Mouse (Mus musculus): ENCODE measurements at regions not wholly inside any gene's neighbourhood (a gene's known extent, or its start where the extent isn't known, plus 50 kb on each side); places are given as distances from the start of the nearest gene placed in this dataset.

DNA sequence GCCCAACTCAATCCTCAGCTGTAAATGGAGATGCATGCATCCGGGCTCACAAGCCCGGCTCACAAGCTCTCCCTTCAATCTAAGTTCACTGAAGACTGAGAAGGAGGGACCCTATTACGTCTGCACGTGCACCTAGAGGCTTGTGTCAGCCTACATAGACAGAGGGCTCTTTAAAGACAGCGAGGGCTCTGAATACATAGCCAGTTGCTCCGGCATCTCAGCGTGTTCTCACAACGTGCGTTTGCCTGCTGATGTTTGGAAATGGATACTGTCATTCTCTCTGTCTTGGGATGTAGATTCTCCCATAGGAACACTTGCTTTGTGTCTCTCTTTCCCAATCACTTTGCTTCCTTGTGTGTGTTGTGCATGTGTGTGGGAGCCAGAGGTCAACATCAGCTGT lies 83.8 kb downstream of the Sox9 start:
- Histone ChIP-seq H3K9me3 (no peaks in the 10 kb centered on the region), H3K4me3 (replicated peaks) (no peak overlapping the region), H3K9ac (no peak overlapping the region), H3K4me1 (peaks cover 7% of the 10 kb centered on the region; the same call in 1 of the 2 replicates), H3K27ac (no peak overlapping the region), H3K4me2 (no peak overlapping the region), H3K36me3 (no peaks in the 10 kb centered on the region), H3K27me3 (replicated peaks) (no peaks in the 10 kb centered on the region)
- no peak for ATAC-seq (ENCODE audit: insufficient read depth, low FRiP score, low read depth)
- 87% methylated on average over 9 of the region's 9 CpGs for WGBS

GRCm38 (mm10) chr11:112869571-112869970 lies 87.5 kb downstream of the Sox9 start:
- peaks cover 7% of the 10 kb centered on the region; the same call in 1 of the 2 replicates for H3K4me1 ChIP-seq
- no peak overlapping the region for H3K4me2 ChIP-seq
- no peak overlapping the region for H3K9ac ChIP-seq
- WGBS, result 50% methylated on average over 5 of the region's 5 CpGs
- H3K27ac ChIP-seq, result no peak overlapping the region
- H3K9me3 ChIP-seq, result no peaks in the 10 kb centered on the region
- H3K4me3 ChIP-seq (replicated peaks), result no peak overlapping the region
- H3K36me3 ChIP-seq, result no peaks in the 10 kb centered on the region
- H3K27me3 ChIP-seq (replicated peaks), result no peaks in the 10 kb centered on the region
- no peak for ATAC-seq (ENCODE audit: insufficient read depth, low FRiP score, low read depth)

- no peak for ATAC-seq (ENCODE audit: insufficient read depth, low FRiP score, low read depth)
Measured at GRCm38 (mm10) chr11:112870201-112871035, 88.4 kb downstream of the Sox9 start.

GRCm38 (mm10) chr11:112872677-112873367 lies 90.8 kb downstream of the Sox9 start:
- H3K9ac ChIP-seq, result no peak overlapping the region
- no peaks in the 10 kb centered on the region for H3K36me3 ChIP-seq
- H3K4me1 ChIP-seq, result peaks cover 7% of the 10 kb centered on the region; the same call in 1 of the 2 replicates
- H3K27ac ChIP-seq, result no peak overlapping the region
- no peak overlapping the region for H3K4me3 ChIP-seq (replicated peaks)
- no peak for ATAC-seq (ENCODE audit: insufficient read depth, low FRiP score, low read depth)
- no peak overlapping the region for H3K4me2 ChIP-seq
- H3K9me3 ChIP-seq, result no peaks in the 10 kb centered on the region
- H3K27me3 ChIP-seq (replicated peaks), result no peaks in the 10 kb centered on the region
- WGBS, result 59% methylated on average over 11 of the region's 11 CpGs

More at GRCm38 (mm10) chr11:112870201-112871035, 88.4 kb downstream of the Sox9 start:
- H3K9me3 ChIP-seq, result no peaks in the 10 kb centered on the region
- 7% methylated on average over 17 of the region's 17 CpGs for WGBS
- no peak overlapping the region for H3K27ac ChIP-seq
- peak overlapping the region; percentile 40 for H3K4me2 ChIP-seq
- H3K27me3 ChIP-seq (replicated peaks), result no peaks in the 10 kb centered on the region
- H3K4me1 ChIP-seq, result peaks cover 7% of the 10 kb centered on the region; the same call in 1 of the 2 replicates
- no peaks in the 10 kb centered on the region for H3K36me3 ChIP-seq
- H3K9ac ChIP-seq, result no peak overlapping the region
- H3K4me3 ChIP-seq (replicated peaks), result peak overlapping the region; percentile 11; the same call in 1 of the 2 replicates

- H3K27ac ChIP-seq, result no peak overlapping the region
- H3K4me2 ChIP-seq, result no peak overlapping the region
- H3K9ac ChIP-seq, result no peak overlapping the region
- H3K36me3 ChIP-seq, result no peaks in the 10 kb centered on the region
- WGBS, result 70% methylated on average over 11 of the region's 11 CpGs
- ATAC-seq (ENCODE audit: insufficient read depth, low FRiP score, low read depth), result no peak
- H3K4me1 ChIP-seq, result peaks cover 7% of the 10 kb centered on the region; the same call in 1 of the 2 replicates
- no peaks in the 10 kb centered on the region for H3K9me3 ChIP-seq
- no peaks in the 10 kb centered on the region for H3K27me3 ChIP-seq (replicated peaks)
- H3K4me3 ChIP-seq (replicated peaks), result no peak overlapping the region
Measured at GRCm38 (mm10) chr11:112874239-112874638, 92.2 kb downstream of the Sox9 start.

DNA sequence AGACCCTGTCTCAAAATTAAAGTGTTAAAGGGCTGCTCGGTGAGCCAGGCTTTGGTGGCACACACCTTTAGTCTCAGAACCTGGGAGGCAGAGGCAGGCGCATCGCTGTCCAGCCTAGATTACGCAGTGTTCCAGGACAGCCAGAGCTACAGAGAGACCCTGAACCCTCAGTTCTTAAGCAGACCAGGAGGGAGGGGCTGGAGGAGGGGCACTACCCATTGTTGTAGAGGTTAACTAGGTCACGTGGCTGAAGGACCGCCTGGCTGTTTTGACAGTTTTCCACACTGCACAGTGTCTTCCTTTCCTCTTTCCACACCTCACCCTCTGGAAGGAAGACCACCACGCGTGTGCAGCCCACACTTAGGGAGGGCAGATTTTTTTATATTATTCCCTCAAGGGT lies 94.2 kb downstream of the Sox9 start:
- no peaks in the 10 kb centered on the region for H3K4me1 ChIP-seq
- no peaks in the 10 kb centered on the region for H3K27me3 ChIP-seq (replicated peaks)
- WGBS, result 57% methylated on average over 8 of the region's 8 CpGs
- H3K4me3 ChIP-seq (replicated peaks), result no peak overlapping the region
- no peak overlapping the region for H3K27ac ChIP-seq
- no peak overlapping the region for H3K9ac ChIP-seq
- no peaks in the 10 kb centered on the region for H3K36me3 ChIP-seq
- no peak for ATAC-seq (ENCODE audit: insufficient read depth, low FRiP score, low read depth)
- H3K4me2 ChIP-seq, result no peak overlapping the region
- H3K9me3 ChIP-seq, result no peaks in the 10 kb centered on the region

DNA sequence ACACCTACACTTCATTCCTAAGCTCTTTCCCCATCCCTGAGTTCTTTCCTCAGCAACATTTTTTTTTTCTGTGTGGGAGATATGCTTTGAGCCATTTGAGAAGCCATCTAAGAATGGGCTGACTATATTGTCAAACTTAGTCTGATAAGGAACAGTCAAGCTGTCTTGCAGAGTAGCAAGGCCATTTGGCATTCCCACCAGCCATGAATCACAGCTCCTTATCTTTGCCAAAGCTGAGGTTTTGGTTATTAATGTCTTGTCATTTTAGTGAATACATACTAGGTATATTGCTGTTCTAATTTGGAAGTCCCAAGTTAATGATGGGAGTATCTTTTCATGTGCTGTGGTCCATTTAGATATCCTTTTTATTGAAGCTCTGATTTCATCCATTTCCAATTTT lies 96.4 kb downstream of the Sox9 start:
- Histone ChIP-seq H3K27me3 (replicated peaks) (no peaks in the 10 kb centered on the region), H3K4me1 (no peaks in the 10 kb centered on the region), H3K36me3 (no peaks in the 10 kb centered on the region), H3K9ac (no peak overlapping the region), H3K4me2 (no peak overlapping the region), H3K27ac (no peak overlapping the region), H3K4me3 (replicated peaks) (no peak overlapping the region), H3K9me3 (no peaks in the 10 kb centered on the region)
- no peak for ATAC-seq (ENCODE audit: insufficient read depth, low FRiP score, low read depth)

- ATAC-seq (ENCODE audit: insufficient read depth, low FRiP score, low read depth), result no peak
- Histone ChIP-seq H3K4me1 (no peaks in the 10 kb centered on the region), H3K9ac (no peak overlapping the region), H3K9me3 (no peaks in the 10 kb centered on the region), H3K27me3 (replicated peaks) (no peaks in the 10 kb centered on the region), H3K36me3 (no peaks in the 10 kb centered on the region), H3K4me2 (no peak overlapping the region), H3K4me3 (replicated peaks) (no peak overlapping the region), H3K27ac (no peak overlapping the region)
- 83% methylated on average over 3 of the region's 3 CpGs for WGBS
Measured at GRCm38 (mm10) chr11:112880736-112881135, 98.7 kb downstream of the Sox9 start.

- Histone ChIP-seq H3K9ac (no peak overlapping the region), H3K4me2 (no peak overlapping the region), H3K4me3 (replicated peaks) (no peak overlapping the region), H3K27ac (no peak overlapping the region), H3K4me1 (no peaks in the 10 kb centered on the region), H3K36me3 (no peaks in the 10 kb centered on the region), H3K27me3 (replicated peaks) (no peaks in the 10 kb centered on the region), H3K9me3 (no peaks in the 10 kb centered on the region)
- no peak for ATAC-seq (ENCODE audit: insufficient read depth, low FRiP score, low read depth)
- WGBS, result 53% methylated on average over 9 of the region's 9 CpGs
Measured at GRCm38 (mm10) chr11:112885336-112885940, 103.4 kb downstream of the Sox9 start.

GRCm38 (mm10) chr11:112886139-112886538 lies 104.1 kb downstream of the Sox9 start:
- no peak overlapping the region for H3K4me3 ChIP-seq (replicated peaks)
- H3K9ac ChIP-seq, result no peak overlapping the region
- H3K9me3 ChIP-seq, result no peaks in the 10 kb centered on the region
- no peak for ATAC-seq (ENCODE audit: insufficient read depth, low FRiP score, low read depth)
- WGBS, result 85% methylated on average over 16 of the region's 16 CpGs
- H3K27ac ChIP-seq, result no peak overlapping the region
- no peaks in the 10 kb centered on the region for H3K27me3 ChIP-seq (replicated peaks)
- H3K4me1 ChIP-seq, result no peaks in the 10 kb centered on the region
- H3K36me3 ChIP-seq, result no peaks in the 10 kb centered on the region
- H3K4me2 ChIP-seq, result no peak overlapping the region

DNA sequence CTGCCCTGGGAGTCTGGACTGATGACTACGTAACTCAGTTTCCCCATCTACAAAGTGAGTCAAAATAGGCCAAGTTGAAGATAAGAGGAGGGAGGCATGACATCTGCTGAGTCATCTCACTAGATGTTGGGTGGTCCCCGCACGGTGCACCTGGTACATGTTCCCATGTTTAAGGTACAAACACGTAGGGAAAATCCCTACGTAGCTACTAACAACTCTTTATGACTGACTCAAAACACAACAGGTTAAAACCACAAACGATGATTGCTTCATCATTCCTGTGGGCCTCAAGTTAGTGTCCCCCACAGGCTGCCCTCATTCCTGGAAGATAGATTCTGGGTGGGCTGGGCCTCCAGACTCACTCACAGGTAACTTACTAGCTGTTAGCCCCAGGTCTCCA lies 107.7 kb downstream of the Sox9 start:
- no peak overlapping the region for H3K9ac ChIP-seq
- H3K27ac ChIP-seq, result no peak overlapping the region
- no peaks in the 10 kb centered on the region for H3K27me3 ChIP-seq (replicated peaks)
- H3K4me1 ChIP-seq, result no peaks in the 10 kb centered on the region
- ATAC-seq (ENCODE audit: insufficient read depth, low FRiP score, low read depth), result no peak
- H3K4me3 ChIP-seq (replicated peaks), result no peak overlapping the region
- H3K4me2 ChIP-seq, result no peak overlapping the region
- H3K36me3 ChIP-seq, result no peaks in the 10 kb centered on the region
- no peaks in the 10 kb centered on the region for H3K9me3 ChIP-seq
- WGBS, result 92% methylated on average over 6 of the region's 6 CpGs

DNA sequence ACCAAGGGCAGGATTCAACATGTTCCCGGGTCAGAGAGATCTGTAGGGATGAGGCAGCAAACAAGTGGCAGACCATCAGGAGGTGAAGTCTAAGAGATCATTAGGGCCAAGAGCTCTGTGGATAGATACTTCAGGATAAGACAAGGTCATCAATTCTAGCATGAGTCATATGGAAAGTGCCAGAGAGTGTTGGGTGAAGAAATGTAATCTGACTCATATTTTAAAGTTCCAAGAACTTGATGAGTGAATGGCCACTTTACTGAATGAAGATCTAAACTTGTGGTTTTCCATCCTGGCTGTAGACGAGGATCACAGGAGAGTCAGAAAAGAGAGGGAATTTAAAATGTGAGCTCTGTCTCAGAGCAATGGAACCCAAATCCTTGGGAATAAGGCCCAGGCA lies 115.6 kb downstream of the Sox9 start:
- ATAC-seq (ENCODE audit: insufficient read depth, low FRiP score, low read depth), result no peak
- no peak overlapping the region for H3K4me2 ChIP-seq
- H3K4me1 ChIP-seq, result no peaks in the 10 kb centered on the region
- H3K9me3 ChIP-seq, result no peaks in the 10 kb centered on the region
- H3K4me3 ChIP-seq (replicated peaks), result no peak overlapping the region
- H3K9ac ChIP-seq, result no peak overlapping the region
- no peaks in the 10 kb centered on the region for H3K36me3 ChIP-seq
- no peaks in the 10 kb centered on the region for H3K27me3 ChIP-seq (replicated peaks)
- no peak overlapping the region for H3K27ac ChIP-seq
- WGBS, result 86% methylated on average over 2 of the region's 2 CpGs

Measured in stomach, embryonic 15.5 days (tissue).